Mouse (Mus musculus): ENCODE measurements around the gene Gm6812.
"Not testable (repeated sequence)": the region's sequence is repeated elsewhere in the genome, so short reads cannot be mapped to it uniquely, and the experiment has no call there.

Gene Gm6812

DNA sequence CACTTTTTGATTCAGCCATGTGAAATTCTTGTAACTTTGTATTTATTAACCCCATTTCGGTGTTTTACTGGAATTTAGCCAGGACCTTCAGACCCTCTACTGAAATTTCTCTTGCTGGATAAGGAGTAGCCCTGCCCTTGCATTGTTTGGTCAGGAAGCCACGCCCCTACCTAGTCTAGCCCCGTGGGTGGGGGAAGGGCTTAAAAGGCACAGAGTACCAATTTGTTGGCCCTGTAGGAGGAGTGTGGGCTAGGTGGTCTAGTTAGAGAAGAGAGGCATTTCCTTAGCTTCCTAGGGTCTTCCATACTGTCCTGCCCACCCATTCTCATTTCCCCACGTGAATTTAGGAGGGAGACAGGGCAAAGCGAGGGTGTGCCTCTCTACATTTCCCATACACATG is at the start of gene Gm6812:
Gene Gm6812, minus strand, starts transcription at position 101 of the 400 bp plus-strand sequence.
- not testable (repeated sequence) for DNase-seq (ENCODE audit: low spot score in 2 of 2)

DNA sequence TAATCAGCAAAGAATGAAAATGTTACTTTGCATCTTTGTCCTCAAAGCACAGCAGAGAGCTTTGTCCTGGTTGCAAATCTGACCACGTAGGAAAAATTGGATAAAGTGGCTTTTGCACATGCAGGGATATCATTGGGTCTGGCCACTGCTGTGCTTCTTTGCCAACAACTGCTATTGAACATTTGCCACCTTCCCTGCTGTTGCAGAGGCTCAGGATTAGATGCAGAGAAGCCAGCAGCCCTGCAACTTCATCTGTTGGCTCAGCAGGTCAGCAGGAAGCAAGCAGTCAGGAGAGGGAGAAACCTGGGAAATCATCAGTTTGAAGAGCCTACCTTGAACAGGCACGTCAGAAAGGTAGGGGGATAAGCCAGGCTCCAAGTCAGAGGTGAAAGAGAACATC is 27.7 kb downstream of the Gm6812 start:
- DNase-seq (ENCODE audit: low spot score in 2 of 2) = no peak
